Mouse (Mus musculus) midbrain, embryonic 13.5 days (tissue): ENCODE measurements around the gene Klk6. TPM values are rescaled to one million over a fixed set of nuclear protein-coding genes. Genes with fewer than 3 reads are reported as not detected.
A peak's percentile ranks its signal among the peaks of the same experiment; 100 is the strongest.

Experiments
- ATAC-seq: fragments of 200-750 bp; cut with Nextera tagmentation; 2 replicates; pipeline ENCODE4 v1.8.0; 2017; ENCODE audit warnings: mild to moderate bottlenecking, moderate TSS enrichment, moderate library complexity
- H3K27ac ChIP-seq: fragments of 300-500 bp; sonication (generic); 2 replicates; pipeline ENCODE4 v1.5.1; 2015; ENCODE audit warnings: inconsistent platforms, mild to moderate bottlenecking, moderate library complexity
- H3K27me3 ChIP-seq: fragments of 300-500 bp; sonication (generic); 2 replicates; pipeline ENCODE4 v1.6.1; 2015; ENCODE audit warnings: mild to moderate bottlenecking, inconsistent platforms
- H3K36me3 ChIP-seq: fragments of 300-500 bp; sonication (generic); 2 replicates; pipeline ENCODE4 v1.6.1; 2015; ENCODE audit warnings: mild to moderate bottlenecking, inconsistent platforms
- H3K4me1 ChIP-seq: fragments of 300-500 bp; sonication (generic); replicated peaks from 2 replicates; pipeline ENCODE4 v1.6.1; 2015; ENCODE audit warnings: inconsistent platforms
- H3K4me2 ChIP-seq: fragments of 300-500 bp; sonication (generic); replicated peaks from 2 replicates; pipeline ENCODE4 v1.6.1; 2015; ENCODE audit warnings: moderate library complexity, mild to moderate bottlenecking, inconsistent platforms
- H3K4me3 ChIP-seq: fragments of 300-500 bp; sonication (generic); replicated peaks from 2 replicates; pipeline ENCODE4 v1.5.1; 2015; ENCODE audit warnings: mild to moderate bottlenecking, inconsistent platforms
- H3K9ac ChIP-seq: fragments of 300-500 bp; sonication (generic); replicated peaks from 2 replicates; pipeline ENCODE4 v1.6.1; 2015; ENCODE audit warnings: mild to moderate bottlenecking, inconsistent platforms
- H3K9me3 ChIP-seq: fragments of 300-500 bp; sonication (generic); 2 replicates; pipeline ENCODE4 v1.6.1; 2016; ENCODE audit warnings: mild to moderate bottlenecking, inconsistent platforms
- WGBS: fragments of 180-500 bp; shearing (Covaris S2); methylation state at CpG from one replicate; pipeline ENCODE4 v1.1.7; 2015; 5-methylcytosine and 5-hydroxymethylcytosine counted together
- polyA plus RNA-seq: library from polyadenylated mRNA; unstranded; fragments of >200 nt; fragmentation: Nextera tagmentation; extraction: Ambion mirVana; gene quantifications from 2 replicates; pipeline ENCODE4 v1.2.1, GENCODE M21; 2015

Klk6 gene
- not detected in 2 replicates for polyA plus RNA-seq

DNA sequence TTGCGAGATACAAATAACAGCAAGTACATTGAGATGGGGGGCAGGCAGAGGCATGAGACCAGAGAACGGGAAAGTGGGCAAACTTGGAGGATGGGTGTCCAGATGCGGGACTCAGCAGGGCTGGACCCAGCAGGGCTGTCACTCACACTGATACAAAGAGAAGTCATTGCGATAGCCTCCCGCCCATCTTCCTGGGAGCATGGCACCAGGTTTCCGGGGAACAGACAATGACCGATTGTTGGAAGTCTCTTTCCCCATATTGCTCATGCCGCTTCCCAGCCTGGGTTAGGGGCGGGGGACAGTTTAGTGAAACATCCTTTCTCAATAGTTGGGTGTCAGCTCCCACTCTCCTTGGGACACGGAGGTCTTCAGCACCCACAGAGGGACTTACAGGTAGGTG lies at the start of gene Klk6:
TSS of gene Klk6 (plus strand) at position 301 of the 400 bp plus-strand sequence.
- Histone ChIP-seq H3K4me2 (no peak within 1 kb of the TSS), H3K4me3 (no peak within 1 kb of the TSS), H3K36me3 (no peaks in the 10 kb centered on the region), H3K27me3 (no peaks in the 10 kb centered on the region), H3K9me3 (no peaks in the 10 kb centered on the region), H3K27ac (no peak within 1 kb of the TSS), H3K4me1 (no peaks in the 10 kb centered on the region), H3K9ac (no peak within 1 kb of the TSS)
- no peak for ATAC-seq
- WGBS, result 79% methylated on average over 10 of the region's 10 CpGs

DNA sequence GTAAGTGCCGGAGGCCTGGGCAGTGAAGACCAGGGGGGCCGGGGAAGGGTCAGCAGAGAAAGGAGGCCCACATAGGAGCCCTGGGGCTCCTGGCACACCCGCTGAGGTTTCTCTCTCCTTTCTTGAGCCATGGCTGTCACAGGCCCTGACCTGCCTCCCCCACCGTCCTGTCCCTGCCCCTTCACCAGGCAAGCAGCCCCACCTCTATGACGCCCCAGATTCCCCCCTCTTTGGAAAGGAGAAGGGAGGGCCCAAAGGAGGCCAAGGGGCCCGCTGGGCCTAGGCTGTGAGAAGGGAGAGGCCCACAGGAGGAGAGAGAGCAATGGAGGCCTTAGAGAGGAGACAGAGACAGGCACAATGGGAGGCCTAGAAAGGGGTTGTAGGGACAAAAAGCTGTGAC lies 49.5 kb upstream of the Klk6 start:
- Histone ChIP-seq H3K9ac (no peak overlapping the region), H3K27me3 (no peaks in the 10 kb centered on the region), H3K36me3 (no peaks in the 10 kb centered on the region), H3K4me3 (no peak overlapping the region), H3K9me3 (no peaks in the 10 kb centered on the region), H3K4me2 (no peak overlapping the region), H3K27ac (no peak overlapping the region), H3K4me1 (peaks cover 6% of the 10 kb centered on the region)
- ATAC-seq, result no peak
- 26% methylated on average over 6 of the region's 6 CpGs for WGBS

DNA sequence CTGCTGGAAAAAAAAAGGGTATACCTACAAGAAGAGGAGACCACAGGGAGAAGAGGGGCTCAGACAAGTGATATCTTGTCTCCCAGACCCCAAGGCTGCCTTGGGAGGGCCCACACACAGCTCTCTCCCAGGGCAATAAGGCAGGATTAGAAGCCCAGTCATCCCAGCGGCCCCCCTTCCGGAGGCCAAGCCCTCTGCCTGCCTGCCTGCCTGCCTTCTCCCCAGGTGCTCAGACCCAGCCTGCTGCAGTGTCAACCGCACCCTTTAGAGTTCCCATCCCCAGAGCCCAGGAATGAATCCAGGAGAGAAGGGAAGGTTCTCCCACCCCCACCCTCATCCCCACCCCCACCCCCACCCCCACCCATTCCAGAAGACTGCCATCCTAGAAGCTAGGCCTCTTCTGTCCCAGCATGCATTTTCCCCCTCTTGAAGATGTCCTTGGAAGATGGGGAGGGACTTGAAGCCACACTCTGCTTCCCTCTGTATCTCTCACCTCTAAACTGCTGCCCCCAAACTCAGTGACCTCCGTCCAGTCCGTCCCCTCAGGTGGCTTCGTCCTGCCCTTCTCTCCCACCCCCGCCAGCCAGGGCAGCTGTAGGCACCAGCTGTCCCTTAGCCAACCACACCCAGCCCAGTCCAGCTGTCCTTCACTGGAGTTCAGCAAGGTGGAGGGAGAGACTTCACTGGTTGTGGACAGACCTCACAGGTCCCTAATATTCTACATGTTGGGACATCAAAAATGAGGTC lies 48.8 kb upstream of the Klk6 start:
- WGBS, result 39% methylated on average over 7 of the region's 7 CpGs
- no peaks in the 10 kb centered on the region for H3K36me3 ChIP-seq

DNA sequence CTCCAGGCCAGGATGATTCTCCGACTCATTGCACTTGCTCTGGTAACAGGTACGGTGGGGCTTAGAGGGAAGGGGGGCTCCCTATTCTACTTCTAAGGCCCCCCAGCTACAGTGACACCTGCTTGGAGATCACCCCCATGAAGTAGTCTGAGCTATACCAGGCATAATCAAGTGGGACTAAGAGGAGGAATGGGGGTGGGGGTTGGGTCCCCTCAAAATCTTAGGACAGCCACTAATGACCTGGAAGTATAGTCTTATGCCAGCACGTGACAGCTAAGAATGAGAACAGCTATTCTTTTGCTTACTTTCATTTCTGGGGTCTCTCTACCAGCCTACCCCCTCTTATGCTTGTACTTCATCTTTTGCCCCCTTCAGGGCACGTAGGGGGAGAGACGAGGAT lies 47.8 kb upstream of the Klk6 start:
- no peak for ATAC-seq
- Histone ChIP-seq H3K27me3 (no peaks in the 10 kb centered on the region), H3K27ac (no peak overlapping the region), H3K36me3 (no peaks in the 10 kb centered on the region), H3K4me1 (peaks cover 6% of the 10 kb centered on the region), H3K9ac (no peak overlapping the region), H3K9me3 (no peaks in the 10 kb centered on the region), H3K4me3 (no peak overlapping the region), H3K4me2 (no peak overlapping the region)
- 84% methylated on average over 5 of the region's 5 CpGs for WGBS

More for the DNA sequence above, 48.8 kb upstream of the Klk6 start:
- no peak overlapping the region for H3K4me3 ChIP-seq
- no peaks in the 10 kb centered on the region for H3K9me3 ChIP-seq
- no peak overlapping the region for H3K9ac ChIP-seq
- no peak overlapping the region for H3K4me2 ChIP-seq
- H3K27ac ChIP-seq, result no peak overlapping the region
- no peak for ATAC-seq
- H3K27me3 ChIP-seq, result no peaks in the 10 kb centered on the region
- peaks cover 6% of the 10 kb centered on the region for H3K4me1 ChIP-seq

DNA sequence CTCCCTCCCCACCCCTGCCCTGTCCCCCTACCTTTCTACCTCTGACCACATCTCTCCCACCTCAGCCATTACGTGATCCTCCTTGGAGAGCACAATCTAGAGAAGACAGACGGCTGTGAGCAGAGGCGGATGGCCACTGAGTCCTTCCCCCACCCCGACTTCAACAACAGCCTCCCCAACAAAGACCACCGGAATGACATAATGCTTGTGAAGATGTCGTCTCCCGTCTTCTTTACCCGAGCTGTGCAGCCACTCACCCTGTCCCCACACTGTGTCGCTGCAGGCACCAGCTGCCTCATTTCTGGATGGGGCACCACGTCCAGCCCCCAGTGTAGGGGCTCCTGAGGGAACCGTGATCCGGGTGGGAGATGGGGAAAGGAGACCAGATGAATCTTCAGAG lies 46.9 kb upstream of the Klk6 start:
- Histone ChIP-seq H3K27me3 (no peaks in the 10 kb centered on the region), H3K36me3 (no peaks in the 10 kb centered on the region), H3K9me3 (no peaks in the 10 kb centered on the region), H3K27ac (no peak overlapping the region), H3K9ac (no peak overlapping the region), H3K4me3 (no peak overlapping the region), H3K4me2 (no peak overlapping the region), H3K4me1 (peaks cover 7% of the 10 kb centered on the region)
- 93% methylated on average over 12 of the region's 12 CpGs for WGBS
- ATAC-seq, result no peak

DNA sequence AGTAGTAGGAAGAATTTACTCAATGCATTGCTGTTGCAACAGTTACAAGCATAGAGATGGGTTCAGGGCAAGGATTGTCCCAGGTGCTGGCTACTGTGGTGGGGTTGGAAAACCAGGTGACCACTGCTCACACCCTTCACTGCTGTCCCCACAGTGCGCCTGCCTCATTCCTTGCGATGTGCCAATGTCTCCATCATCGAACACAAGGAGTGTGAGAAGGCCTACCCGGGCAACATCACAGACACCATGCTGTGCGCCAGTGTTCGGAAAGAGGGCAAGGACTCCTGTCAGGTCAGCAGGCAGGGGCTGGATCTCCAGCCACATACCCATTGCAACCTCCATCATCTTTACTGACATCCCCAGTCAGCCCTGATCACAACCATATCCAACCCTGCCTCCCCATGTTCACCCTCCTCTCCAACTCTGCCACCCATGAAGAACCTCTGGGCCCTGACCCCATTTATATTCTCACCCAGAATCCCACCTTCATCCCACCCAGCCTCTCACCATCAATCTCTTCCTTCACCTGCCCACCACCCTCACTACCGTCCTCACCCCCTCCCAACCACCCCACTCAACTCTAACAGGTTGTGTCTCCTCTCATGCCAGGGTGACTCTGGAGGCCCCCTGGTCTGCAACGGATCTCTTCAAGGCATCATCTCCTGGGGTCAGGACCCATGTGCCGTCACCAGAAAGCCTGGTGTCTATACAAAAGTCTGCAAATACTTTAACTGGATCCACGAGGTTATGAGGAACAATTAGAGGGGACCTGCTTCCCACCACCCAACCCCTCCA lies 45.9 kb upstream of the Klk6 start:
- no peaks in the 10 kb centered on the region for H3K36me3 ChIP-seq
- H3K4me1 ChIP-seq, result peaks cover 12% of the 10 kb centered on the region
- 87% methylated on average over 10 of the region's 10 CpGs for WGBS
- H3K4me3 ChIP-seq, result no peak overlapping the region
- H3K4me2 ChIP-seq, result no peak overlapping the region
- no peak overlapping the region for H3K9ac ChIP-seq
- no peak for ATAC-seq
- H3K9me3 ChIP-seq, result no peaks in the 10 kb centered on the region
- H3K27ac ChIP-seq, result no peak overlapping the region
- peaks cover 5% of the 10 kb centered on the region for H3K27me3 ChIP-seq

DNA sequence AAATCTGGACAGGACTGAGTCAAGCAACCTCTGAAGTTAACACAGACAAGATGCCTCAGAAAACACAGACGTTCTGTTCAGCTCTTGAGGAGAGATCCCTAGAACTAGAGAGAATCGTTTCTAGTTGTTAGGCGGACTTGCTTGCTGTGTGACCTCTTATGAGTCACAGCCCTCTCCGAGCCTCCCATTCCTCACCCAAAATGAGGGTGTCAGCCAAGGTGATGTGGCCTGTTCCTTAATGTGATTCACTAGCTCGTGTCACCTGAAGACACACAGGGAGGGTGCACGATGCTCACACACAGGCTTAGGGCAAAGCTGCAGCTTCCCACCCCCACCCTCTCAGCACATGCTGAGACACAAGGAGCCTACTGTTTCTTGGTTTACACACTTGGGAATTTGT lies 44.1 kb upstream of the Klk6 start:
- Histone ChIP-seq H3K4me2 (no peak overlapping the region), H3K4me3 (no peak overlapping the region), H3K9ac (no peak overlapping the region), H3K4me1 (peaks cover 7% of the 10 kb centered on the region), H3K27me3 (peaks cover 7% of the 10 kb centered on the region), H3K27ac (no peak overlapping the region), H3K36me3 (no peaks in the 10 kb centered on the region), H3K9me3 (no peaks in the 10 kb centered on the region)
- ATAC-seq, result no peak
- WGBS, result 74% methylated on average over 6 of the region's 6 CpGs

DNA sequence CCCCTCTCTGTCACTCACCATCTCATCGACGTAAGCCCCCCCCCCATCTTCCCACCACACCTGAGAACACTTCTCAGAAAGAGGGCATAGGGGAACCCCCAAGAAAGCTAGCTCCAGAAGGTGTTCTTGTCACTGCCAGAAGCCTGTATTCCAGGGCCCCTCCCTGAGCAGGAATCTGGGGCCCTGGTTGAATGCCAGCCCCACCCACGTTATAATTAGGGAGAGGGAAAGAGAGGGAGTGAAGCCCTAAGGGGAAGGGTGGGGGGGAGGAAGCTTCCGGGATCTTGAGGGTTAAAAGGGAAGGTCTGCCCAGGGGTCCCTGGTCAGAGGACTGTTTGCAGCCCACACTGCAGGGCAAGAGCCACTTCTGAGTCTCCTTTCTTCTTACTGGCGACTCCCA lies 43.6 kb upstream of the Klk6 start, which contains the start of gene Klk10:
TSS of gene Klk10 (plus strand) at position 290 of the 400 bp plus-strand sequence.
- Histone ChIP-seq H3K27me3 (peaks cover 7% of the 10 kb centered on the region), H3K4me1 (peaks cover 7% of the 10 kb centered on the region), H3K27ac (no peak within 1 kb of the TSS), H3K9me3 (no peaks in the 10 kb centered on the region), H3K4me3 (no peak within 1 kb of the TSS), H3K4me2 (no peak within 1 kb of the TSS), H3K36me3 (no peaks in the 10 kb centered on the region), H3K9ac (no peak within 1 kb of the TSS)
- 52% methylated on average over 5 of the region's 5 CpGs for WGBS
- ATAC-seq, result no peak

DNA sequence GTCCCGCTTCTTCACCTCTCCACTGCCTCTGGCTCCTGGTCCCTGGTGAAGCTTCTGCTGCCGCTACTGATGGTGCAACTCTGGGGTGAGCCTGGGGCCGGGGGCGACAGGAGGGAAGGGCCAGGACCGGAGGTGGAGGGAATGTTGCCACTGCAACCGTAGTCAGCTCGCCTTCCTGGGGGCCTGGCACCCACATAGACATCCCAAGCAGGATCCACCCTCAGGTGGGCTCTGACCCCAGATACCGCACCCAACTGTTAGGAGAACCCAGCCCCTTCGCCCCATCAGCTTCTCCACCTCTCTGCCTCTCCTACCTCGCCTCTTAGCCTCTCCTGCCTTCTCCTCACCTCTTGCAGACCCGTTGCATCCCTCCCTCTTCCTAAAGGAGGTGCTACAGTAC lies 42.8 kb upstream of the Klk6 start:
- Histone ChIP-seq H3K4me1 (peaks cover 7% of the 10 kb centered on the region), H3K4me3 (no peak overlapping the region), H3K36me3 (no peaks in the 10 kb centered on the region), H3K4me2 (no peak overlapping the region), H3K9ac (no peak overlapping the region), H3K27me3 (peaks cover 7% of the 10 kb centered on the region), H3K9me3 (no peaks in the 10 kb centered on the region), H3K27ac (no peak overlapping the region)
- 90% methylated on average over 11 of the region's 11 CpGs for WGBS
- ATAC-seq, result no peak

DNA sequence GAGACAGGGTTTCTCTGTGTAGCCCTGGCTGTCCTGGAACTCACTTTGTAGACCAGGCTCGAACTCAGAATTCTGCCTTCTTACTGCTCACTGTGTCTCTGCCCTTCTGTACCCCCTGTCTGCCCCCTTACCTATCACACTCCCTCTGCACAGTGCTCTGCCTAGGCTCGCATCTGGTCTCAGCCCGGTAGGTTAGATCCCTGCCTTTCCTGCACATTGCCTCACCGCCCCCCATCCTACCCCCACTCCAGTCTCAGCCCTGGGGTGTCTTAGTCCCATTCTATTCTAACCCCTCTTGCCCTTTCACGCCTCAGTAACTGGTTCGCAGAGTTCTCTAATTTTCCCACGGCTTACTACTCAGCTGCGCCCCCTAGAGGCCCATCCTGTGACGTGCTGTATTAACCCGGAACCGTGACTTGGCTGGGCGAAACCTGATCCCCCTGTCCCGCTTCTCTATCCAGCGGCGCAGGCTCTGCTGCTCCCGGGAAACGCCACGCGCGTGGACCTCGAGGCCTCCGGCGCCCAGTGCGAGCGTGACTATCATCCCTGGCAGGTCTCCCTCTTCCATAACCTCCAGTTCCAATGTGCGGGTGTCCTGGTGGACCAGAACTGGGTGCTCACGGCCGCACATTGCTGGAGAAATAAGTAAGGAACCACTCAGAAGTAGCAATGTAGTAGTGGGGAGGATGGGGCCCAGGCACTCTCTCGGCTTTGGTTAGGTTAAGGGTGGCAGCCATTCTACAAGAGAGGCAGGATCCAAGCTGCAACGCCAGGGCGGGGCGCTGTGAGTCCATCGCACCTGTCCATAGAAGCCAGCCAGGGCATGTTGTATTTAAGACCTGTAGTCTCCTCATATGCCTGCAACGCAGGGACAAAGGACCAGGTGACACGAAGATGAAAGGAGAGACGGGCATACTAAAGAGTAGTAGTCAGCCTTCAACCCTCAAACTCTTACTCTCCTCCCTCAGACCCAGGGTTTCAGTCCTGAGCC lies 41.7 kb upstream of the Klk6 start:
- Histone ChIP-seq H3K27me3 (peaks cover 7% of the 10 kb centered on the region), H3K4me3 (peak overlapping the region; percentile 36), H3K4me1 (peaks cover 7% of the 10 kb centered on the region), H3K27ac (no peak overlapping the region), H3K36me3 (no peaks in the 10 kb centered on the region), H3K4me2 (peak overlapping the region; percentile 61), H3K9ac (peak overlapping the region; percentile 56; the same call in 1 of the 2 replicates), H3K9me3 (no peaks in the 10 kb centered on the region)
- ATAC-seq, result peak; percentile 70
- 7% methylated on average over 36 of the region's 36 CpGs for WGBS

DNA sequence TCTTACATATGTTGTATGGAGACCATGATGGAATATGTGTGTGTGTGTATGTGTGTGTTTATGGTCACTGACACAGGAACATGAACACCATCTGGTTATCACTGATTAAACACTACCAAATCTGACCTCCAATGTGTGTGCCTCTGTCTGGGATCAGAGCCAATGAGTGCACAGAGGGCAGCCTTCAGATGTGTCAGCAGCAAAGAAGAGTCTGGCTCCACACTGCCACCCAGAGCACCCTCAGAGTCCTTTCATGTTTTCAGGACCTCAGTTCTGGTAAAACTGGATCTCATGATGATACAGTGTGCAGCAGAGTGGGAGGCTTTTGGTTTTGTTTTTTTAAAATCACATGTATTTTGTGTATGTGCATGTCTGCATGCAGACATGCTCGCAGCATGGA lies 39.0 kb upstream of the Klk6 start:
- peaks cover 7% of the 10 kb centered on the region for H3K4me1 ChIP-seq
- no peak overlapping the region for H3K4me3 ChIP-seq
- ATAC-seq, result no peak
- H3K4me2 ChIP-seq, result no peak overlapping the region
- H3K27ac ChIP-seq, result no peak overlapping the region
- H3K27me3 ChIP-seq, result peaks cover 7% of the 10 kb centered on the region
- H3K9me3 ChIP-seq, result no peaks in the 10 kb centered on the region
- H3K36me3 ChIP-seq, result no peaks in the 10 kb centered on the region
- 77% methylated on average over 1 of the region's 1 CpGs for WGBS
- no peak overlapping the region for H3K9ac ChIP-seq
